Mouse (Mus musculus): ENCODE measurements around the gene Camk2b. TPM values are rescaled to one million over a fixed set of nuclear protein-coding genes. Genes with fewer than 3 reads are reported as not detected.

Camk2b gene
- polyA plus RNA-seq, 1 experiment from 2014 or later = 3.4 TPM

Other genes starting within 250 kb of the Camk2b start
- gene Polm, start 228.3 kb downstream of the Camk2b start, polyA plus RNA-seq (2014; fragmentation: Nextera tagmentation; extraction: Ambion mirVana) = 10.2 and 10.8 TPM in 2 replicates
- gene Aebp1, start 204.4 kb downstream of the Camk2b start, polyA plus RNA-seq (2014; fragmentation: Nextera tagmentation; extraction: Ambion mirVana) = 37.6 and 37.9 TPM in 2 replicates
- gene Pold2, start 188.1 kb downstream of the Camk2b start, polyA plus RNA-seq (2014; fragmentation: Nextera tagmentation; extraction: Ambion mirVana) = 130 and 137 TPM in 2 replicates
- 22.9 and 33.3 TPM in 2 replicates for gene Myl7, start 167.6 kb downstream of the Camk2b start, polyA plus RNA-seq (2014; fragmentation: Nextera tagmentation; extraction: Ambion mirVana)
- 1.2 and 2.3 TPM in 2 replicates for gene Gck, start 116.3 kb downstream of the Camk2b start, polyA plus RNA-seq (2014; fragmentation: Nextera tagmentation; extraction: Ambion mirVana)
- 23.0 and 23.3 TPM in 2 replicates for gene Ykt6, start 110.7 kb downstream of the Camk2b start, polyA plus RNA-seq (2014; fragmentation: Nextera tagmentation; extraction: Ambion mirVana)
- gene A730071L15Rik, start 133.7 kb upstream of the Camk2b start, polyA plus RNA-seq (2014; fragmentation: Nextera tagmentation; extraction: Ambion mirVana) = 0.50 and 0.54 TPM in 2 replicates
- 37.8 and 43.3 TPM in 2 replicates for gene Nudcd3, start 134.1 kb upstream of the Camk2b start, polyA plus RNA-seq (2014; fragmentation: Nextera tagmentation; extraction: Ambion mirVana)
- 1.1 and 1.3 TPM in 2 replicates for gene Npc1l1, start 163.8 kb upstream of the Camk2b start, polyA plus RNA-seq (2014; fragmentation: Nextera tagmentation; extraction: Ambion mirVana)
- gene Ddx56, start 201.4 kb upstream of the Camk2b start, polyA plus RNA-seq (2014; fragmentation: Nextera tagmentation; extraction: Ambion mirVana) = 111 and 122 TPM in 2 replicates
- gene Tmed4, start 208.5 kb upstream of the Camk2b start, polyA plus RNA-seq (2014; fragmentation: Nextera tagmentation; extraction: Ambion mirVana) = 113 and 119 TPM in 2 replicates
- 112 TPM in 2 replicates for gene Ogdh, start 225.3 kb upstream of the Camk2b start, polyA plus RNA-seq (2014; fragmentation: Nextera tagmentation; extraction: Ambion mirVana)

Data from intestine, embryonic 14.5 days (tissue).